Mouse (Mus musculus) heart, postnatal 10 days (tissue): ENCODE results near the gene Ralb. TPM values are rescaled to one million over a fixed set of nuclear protein-coding genes. Genes with fewer than 3 reads are reported as not detected.

ENCODE experiments used
- DNase-seq, 2 experiments: peaks; one replicate each; pipeline ENCODE4 v3.0.0; 2021
- intact Hi-C: fragments of 180-260 bp; cut with DNase I; formaldehyde crosslinking; loops from one replicate; pipeline ENCODE4 v1.15.1; 2025
- total RNA-seq, 2 experiments: library from RNA; stranded (reverse); gene quantifications; 2 replicates each; pipeline ENCODE4 v1.2.3; 2021

Gene Ralb
- total RNA-seq, 2 experiments from 2014 or later = 48.8 to 56.6 TPM

GRCm38 (mm10) chr1:119457993-119458605 lies 46.5 kb downstream of the Ralb start:
- intact Hi-C loops = loop anchor here (2.0 to 10.0 kb wide), 5 partner anchors 89 to 557 kb away; no protein-coding TSS in a partner anchor
- DNase-seq = peak; percentile 71 to 80

- intact Hi-C loops = loop anchor here (5.0 to 10.0 kb wide), 4 partner anchors 90 to 557 kb away; no protein-coding TSS in a partner anchor
- DNase-seq = no peak
Measured at GRCm38 (mm10) chr1:119457528-119457855, 47.1 kb downstream of the Ralb start.

DNA sequence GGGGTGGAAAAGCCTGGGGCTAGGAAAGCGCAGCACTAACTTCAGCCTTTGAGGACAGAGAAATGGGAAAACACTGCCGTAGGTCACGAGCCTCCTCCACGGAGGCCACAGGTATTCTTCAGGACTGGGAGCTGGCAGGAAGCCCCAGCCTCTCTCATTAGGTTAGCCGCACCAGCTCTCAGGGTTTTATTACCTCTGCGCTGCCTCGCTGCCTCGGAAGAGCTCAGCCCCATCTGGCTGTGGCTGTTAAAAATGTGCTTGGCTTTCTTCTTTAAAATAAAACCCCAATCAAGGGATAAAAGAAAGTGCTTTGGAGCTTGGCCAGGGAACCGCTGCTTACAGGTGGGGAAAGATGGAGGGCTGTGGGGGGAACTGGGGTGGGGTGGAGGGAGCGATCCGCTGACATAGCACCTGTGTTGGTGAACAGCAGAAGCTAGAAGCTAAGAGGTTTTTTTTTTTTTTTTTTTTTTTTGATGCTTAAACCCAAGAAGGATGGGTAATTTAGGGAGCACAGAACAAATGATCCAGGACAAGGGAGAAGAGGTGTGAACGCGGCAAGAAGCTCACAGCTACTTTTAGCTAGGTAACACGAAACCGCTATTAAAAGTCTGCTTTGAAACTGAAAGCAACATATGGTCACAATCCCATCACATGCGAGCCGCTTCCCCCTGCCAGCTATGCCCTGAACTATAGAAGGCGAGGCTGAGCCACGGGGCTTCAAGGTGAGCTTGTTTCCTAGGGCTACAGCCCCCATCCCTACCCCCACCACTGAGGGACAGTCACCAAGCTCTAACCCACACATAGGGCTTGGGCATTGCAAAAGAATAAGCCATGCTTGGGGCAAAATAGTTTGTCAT lies 47.7 kb downstream of the Ralb start:
- DNase-seq = no peak
- intact Hi-C loops = loop anchor here (5.0 to 10.0 kb wide), 4 partner anchors 90 to 558 kb away; no protein-coding TSS in a partner anchor

DNA sequence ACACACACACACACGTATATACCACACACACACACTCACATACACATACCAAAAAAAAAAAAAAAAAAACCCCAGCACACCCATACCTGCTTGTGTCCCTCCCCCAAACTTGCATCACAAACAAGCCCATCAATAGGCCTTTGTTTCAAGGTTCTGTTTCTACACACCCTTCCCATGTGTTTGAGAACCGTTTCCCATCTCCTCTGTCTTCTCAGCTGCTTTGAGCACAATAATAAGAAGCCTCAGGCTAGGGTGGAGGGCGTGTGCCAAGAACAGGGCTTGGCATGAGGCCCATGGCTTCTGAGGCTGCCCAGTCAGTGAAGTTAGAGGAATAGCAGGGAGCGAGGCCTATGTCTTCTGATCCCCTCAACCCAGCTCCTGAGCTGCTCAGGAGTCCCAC lies 50.9 kb downstream of the Ralb start:
- intact Hi-C loops = loop anchor here (10.0 kb wide), 1 partner anchor 561 kb away; no protein-coding TSS in a partner anchor

GRCm38 (mm10) chr1:119451417-119451816 lies 53.2 kb downstream of the Ralb start:
- DNase-seq = no peak
- intact Hi-C loops = loop anchor here (10.0 kb wide), 1 partner anchor 563 kb away; no protein-coding TSS in a partner anchor

More for the DNA sequence above, 50.9 kb downstream of the Ralb start:
- peak; percentile 24 to 35 for DNase-seq

GRCm38 (mm10) chr1:119450651-119451345 lies 53.8 kb downstream of the Ralb start:
- intact Hi-C loops = loop anchor here (10.0 kb wide), 1 partner anchor 564 kb away; no protein-coding TSS in a partner anchor
- DNase-seq = no peak

DNA sequence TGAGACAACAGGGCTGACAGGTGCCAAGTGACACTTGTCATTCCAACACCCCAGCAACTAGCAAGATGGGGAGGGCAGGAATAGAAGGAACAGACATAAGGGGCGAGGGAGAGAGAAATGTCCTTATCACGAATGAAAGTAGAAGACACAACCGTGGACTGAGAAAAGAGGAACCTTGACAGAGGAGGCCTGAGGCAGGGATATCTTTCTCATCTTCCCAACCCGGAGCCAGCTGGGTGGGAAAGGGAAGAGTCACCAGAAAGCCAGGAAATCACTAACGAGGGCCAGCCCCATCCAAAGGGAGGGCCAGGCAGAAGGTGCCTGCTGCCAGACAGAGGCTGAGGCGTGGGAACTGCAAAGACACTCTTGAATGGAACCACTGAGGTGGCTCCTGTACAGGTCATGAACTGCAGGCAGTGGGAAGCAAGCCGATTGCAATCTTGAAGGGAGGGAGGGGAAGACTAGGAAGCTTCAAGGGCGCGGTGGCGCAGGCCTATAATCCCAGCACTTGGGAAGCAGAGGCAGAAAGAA lies 57.8 kb downstream of the Ralb start:
- intact Hi-C loops = loop anchor here (10.0 kb wide), 1 partner anchor 682 kb away; no protein-coding TSS in a partner anchor
- no peak for DNase-seq

DNA sequence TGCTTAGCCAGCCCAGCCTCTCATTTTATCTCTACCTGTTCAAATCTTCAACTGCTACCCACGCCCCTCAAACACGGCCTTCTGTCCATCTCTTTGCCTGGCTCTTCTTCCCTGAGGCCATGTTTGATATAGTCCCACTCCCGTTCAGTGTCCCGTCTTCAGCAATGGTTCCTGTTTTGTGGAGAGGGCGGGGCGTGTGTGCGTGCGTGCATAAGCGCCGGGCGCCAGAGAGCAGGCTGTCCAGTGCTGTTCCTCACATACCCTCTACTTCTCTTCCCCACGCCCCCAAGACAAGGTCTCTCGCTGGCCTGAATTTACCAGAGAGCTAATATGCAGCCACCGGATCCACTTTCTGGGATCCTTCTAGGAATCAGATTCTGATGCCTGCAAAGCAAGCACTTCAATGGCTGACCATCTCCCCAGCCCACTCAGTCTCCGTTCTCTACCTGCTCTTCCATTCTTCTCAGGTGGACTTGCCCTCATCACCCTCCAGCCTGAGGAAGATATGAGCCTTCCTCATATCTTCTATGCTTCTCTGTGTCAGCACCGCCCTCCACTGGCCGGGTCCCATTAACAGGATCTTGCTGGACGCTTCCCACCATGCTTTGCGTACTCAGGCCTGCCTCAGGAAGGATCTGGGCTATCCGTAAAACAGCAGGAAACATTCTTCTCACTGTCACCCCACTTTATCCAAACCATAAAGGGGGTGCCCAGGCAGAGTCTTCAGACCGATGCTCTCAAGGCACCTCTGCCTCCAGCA lies 60.8 kb downstream of the Ralb start:
- intact Hi-C loops = loop anchor here (10.0 kb wide), 1 partner anchor 679 kb away; no protein-coding TSS in a partner anchor
- DNase-seq = no peak

DNA sequence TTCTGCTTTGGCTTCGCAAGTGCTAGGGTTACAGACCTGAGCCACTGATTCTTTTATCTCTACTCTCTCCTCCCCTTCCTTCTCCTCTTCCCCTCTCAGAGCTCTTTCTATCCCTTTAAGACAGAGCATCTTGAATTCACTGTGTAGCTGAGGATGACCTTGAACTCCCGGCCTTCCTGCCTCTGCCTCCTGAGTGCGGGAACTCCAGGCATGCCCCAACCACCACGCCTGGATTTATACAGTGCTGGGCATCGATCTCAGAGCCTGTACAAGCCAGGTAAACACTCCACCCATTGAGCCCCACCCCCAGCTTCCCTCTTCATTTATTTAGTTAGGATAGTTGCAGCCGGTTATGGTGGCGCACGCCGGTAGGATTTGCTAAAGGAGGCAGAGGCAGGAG lies 61.7 kb downstream of the Ralb start:
- intact Hi-C loops = loop anchor here (10.0 kb wide), 1 partner anchor 678 kb away; no protein-coding TSS in a partner anchor
- no peak for DNase-seq

DNA sequence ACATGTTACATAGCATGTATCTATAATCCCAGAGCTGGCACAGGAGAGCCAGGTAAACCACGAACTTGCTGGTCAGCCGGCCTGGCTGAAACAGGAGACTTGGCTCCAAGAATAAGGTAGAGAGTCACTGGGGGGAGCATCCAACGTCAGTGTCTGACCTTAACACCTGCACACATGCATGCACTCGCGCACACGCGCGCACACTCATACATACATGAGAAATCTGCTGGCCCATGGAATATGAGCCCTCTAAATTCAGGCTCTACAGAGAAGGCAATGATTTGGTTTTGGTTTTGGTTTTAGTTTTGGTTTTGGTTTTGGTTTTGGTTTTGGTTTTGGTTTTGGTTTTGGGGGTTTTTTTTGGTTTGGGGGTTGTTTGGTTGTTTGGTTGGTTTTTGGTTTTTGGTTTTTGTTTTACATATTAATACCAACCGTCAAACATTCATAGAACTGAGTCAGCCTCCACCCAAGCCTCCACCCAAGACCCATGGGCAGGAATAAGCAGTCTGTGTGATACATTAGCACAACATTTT lies 66.4 kb downstream of the Ralb start:
- intact Hi-C loops = no loop called here
- DNase-seq = no peak

DNA sequence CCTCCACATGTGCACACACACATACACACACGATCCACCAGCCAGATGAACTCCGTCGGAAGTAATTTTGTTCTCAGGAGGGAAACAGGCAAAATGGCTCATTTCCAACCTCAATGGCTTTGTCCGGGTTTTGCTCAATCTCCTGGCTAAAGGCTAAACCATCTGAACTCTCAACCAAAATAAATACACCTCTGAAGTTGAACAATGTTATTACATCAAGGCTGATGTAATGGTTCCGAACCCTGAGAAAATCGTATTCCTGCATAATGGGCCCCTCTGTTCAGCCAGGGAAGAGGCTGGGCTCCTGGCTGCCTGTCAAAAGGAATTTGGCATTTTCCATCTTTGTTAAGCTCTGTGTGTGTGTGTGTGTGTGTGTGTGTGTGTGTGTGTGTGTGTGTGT lies 67.2 kb downstream of the Ralb start:
- intact Hi-C loops = no loop called here
- no peak for DNase-seq

DNA sequence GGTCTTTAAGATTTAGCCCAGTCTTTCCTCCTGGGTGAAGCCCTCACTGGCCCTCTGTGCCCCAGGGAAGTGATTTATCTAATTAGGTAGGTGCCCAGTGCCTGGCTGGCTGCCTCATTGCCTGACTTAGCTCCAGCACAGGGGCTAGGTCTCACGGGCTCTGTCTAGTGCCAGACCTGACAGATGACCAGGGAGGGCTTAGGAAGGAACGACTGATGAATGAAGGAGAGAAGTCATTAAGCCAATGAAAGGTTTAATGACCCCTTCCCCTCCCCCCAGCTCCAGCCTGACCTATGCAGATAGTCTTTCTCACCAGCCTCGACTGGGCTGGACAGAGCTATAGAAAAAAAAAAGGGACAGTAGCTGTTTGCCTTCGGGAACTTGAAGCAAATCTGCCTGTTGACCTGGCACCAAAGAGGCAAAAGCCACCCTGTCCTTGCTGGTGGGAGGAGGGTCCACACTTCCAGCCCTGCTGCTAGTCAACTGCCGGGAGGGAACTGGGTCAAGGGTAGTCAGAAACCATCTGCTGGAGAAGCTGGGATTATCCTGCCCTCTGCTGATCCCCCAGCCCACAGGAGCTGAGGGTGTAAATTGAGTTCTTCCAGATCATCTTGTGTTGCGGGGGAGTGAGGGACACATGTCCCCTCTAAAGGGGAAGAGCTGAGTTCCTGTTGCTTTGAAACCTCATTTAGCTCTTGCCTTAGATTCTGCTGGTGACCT lies 80.3 kb downstream of the Ralb start:
- intact Hi-C loops = loop anchor here (10.0 kb wide), 1 partner anchor 180 kb away; no protein-coding TSS in a partner anchor
- DNase-seq = no peak

GRCm38 (mm10) chr1:119423510-119423909 lies 81.1 kb downstream of the Ralb start:
- peak; percentile 59 to 68 for DNase-seq

DNA sequence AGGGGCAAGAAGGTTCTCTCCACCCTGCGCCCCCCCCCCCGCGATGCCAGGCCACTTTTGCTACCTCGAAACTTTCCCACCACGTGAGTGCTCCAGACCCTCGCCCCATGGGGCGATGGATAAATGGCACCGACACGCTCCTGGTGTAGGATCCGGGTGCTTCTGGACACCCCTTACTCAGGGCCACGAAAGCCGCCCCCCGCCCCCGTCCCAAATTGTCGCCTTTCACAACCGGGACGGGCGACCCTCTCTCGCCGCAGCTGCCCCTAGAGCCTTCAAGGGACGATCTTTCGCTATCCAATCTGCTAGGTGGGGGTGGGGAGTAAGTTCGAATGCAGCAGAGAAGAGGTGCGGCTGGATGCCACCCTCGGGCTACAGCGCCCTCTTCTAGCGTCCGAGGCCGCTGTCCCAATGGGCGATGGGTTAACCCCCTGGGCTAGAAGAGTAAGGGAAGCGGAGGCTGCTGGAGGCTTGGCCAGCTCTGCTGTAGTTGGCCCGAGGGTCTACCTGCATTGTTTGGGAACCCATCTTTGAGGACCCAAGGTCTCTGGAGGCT lies 82.1 kb downstream of the Ralb start:
- intact Hi-C loops = loop anchor here (1.0 to 10.0 kb wide), 2 partner anchors 178 to 329 kb away; no protein-coding TSS in a partner anchor
- no peak for DNase-seq

More at GRCm38 (mm10) chr1:119423510-119423909, 81.1 kb downstream of the Ralb start:
- intact Hi-C loops = loop anchor here (10.0 kb wide), 1 partner anchor 179 kb away; no protein-coding TSS in a partner anchor

- DNase-seq = peak; percentile 41 to 53
- intact Hi-C loops = loop anchor here (1.0 to 10.0 kb wide), 2 partner anchors 177 to 328 kb away; no protein-coding TSS in a partner anchor
Measured at GRCm38 (mm10) chr1:119421576-119422421, 82.8 kb downstream of the Ralb start, which contains the start of gene Inhbb. Inhbb (minus strand) TSS chr1:119422248.

DNA sequence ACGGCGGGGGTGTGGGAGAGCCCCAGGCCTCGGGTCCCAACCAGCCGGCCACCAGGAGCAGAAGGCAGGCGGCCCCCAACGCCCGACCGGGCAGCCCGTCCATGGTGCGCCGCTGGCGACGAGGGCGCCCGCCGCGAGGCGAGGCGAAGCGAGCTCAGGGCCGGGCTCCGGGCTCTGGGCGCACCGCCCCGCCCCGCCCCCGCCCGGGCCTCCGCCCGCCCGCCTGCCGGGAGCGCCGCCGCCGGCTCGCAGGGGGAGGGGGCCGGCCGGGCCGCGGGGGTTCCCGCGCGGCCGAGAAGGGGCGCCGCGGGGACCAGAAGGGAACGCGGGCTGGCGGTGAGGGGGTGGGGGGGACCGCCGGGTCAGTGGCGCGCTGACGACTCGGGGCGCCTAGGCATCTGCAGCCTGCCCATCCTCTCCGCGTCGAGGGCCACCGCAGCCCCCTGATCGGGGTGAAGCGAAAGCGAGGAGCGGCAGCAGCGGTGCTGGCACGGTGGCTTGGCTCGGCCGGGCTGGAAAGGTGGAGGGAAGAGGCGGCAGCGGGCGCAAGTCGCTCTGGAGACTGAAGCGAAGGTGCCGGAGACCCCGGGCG lies 83.5 kb downstream of the Ralb start:
- intact Hi-C loops = loop anchor here (10.0 kb wide), 1 partner anchor 176 kb away; no protein-coding TSS in a partner anchor
- DNase-seq = peak; percentile 31
